Mouse (Mus musculus) heart, postnatal 4 days (tissue): Measurements from ENCODE around the gene Olfr50. TPM values are rescaled to one million over a fixed set of nuclear protein-coding genes. Genes with fewer than 3 reads are reported as not detected.

Experiments used
- DNase-seq: peaks from one replicate; pipeline ENCODE4 v3.0.0; 2021
- total RNA-seq, 2 experiments: library from RNA; stranded (reverse); gene quantifications; 2 replicates each; pipeline ENCODE4 v1.2.3; 2021

The Olfr50 gene
- not detected for total RNA-seq

DNA sequence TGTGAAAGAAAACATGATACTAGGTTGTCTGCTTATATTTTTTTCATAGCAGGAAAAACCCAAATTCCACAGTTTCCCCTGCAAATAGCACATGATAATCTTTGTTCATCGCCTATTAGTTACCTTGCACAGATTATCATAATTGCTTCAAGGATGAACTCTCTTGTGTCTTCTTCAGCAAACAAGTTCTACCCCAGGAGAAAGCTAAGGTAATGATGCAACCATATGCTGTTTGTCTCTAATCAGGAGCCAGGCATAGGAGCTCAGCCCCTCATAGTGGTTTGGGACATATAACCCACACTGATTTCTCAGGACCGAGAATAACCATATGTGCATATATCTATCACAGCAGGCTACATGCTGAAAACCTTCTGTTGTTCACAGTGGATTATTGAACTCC, at the start of gene Olfr50:
Gene Olfr50, plus strand, starts transcription at position 301 of the 400 bp plus-strand sequence.
- DNase-seq, result no peak

GRCm38 (mm10) chr2:36783976-36784375, 6.4 kb upstream of the Olfr50 start, which contains the start of gene Olfr348:
TSS of gene Olfr348 (plus strand) at chr2:36784276.
- DNase-seq, result no peak

DNA sequence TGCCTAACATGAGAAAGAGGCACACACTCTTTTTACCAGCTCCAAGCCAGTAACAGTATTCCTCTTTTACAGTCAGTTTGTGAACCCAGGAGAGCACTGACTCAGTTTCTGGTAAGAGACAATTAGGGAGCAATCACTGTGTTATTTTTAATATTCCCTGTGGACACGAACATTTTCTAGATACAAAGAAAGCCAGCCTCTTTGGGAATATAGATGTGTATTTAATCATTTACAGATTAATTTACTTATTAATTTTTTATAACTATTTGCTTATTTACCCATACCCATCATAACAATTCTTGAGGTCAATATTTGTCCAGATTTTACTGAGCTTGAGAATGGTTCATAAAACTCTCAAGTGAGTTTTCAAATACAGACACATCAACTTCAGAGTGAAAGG, 26.6 kb downstream of the Olfr50 start, which contains the start of gene Olfr3:
Gene Olfr3, minus strand, starts transcription at position 101 of the 400 bp plus-strand sequence.
- no peak for DNase-seq

DNA sequence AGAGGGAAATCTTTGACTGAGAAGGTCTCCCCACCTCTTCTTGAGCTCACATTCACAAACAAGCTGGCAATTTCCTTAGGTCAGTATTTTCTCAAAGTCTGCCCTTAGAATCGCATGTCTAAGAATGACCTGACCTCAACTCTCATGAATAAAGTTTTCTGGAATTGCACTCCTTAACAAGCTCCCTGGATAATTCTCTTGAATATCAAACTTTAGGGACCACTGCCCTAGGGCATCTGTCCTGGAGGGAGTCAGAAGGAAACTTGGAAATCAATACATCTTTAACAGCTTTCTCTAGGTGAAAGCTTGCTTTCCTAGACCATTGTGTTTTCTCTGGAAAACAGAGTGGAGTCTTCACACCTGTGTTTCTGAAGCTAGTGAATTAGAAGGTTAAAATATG, 55.7 kb downstream of the Olfr50 start, which contains the start of gene Olfr350:
Gene Olfr350, plus strand, starts transcription at position 301 of the 400 bp plus-strand sequence.
- no peak for DNase-seq

Other genes with a start within 250 kb of the Olfr50 start
- gene Olfr344, start 223.9 kb upstream of the Olfr50 start, total RNA-seq, result not detected
- gene Olfr345, start 150.5 kb upstream of the Olfr50 start, total RNA-seq, result not detected
- gene Olfr346, start 104.8 kb upstream of the Olfr50 start, total RNA-seq, result not detected
- gene Olfr347, start 58.6 kb upstream of the Olfr50 start, total RNA-seq, result not detected
- gene Olfr348, start 6.3 kb upstream of the Olfr50 start, total RNA-seq, result not detected
- gene Olfr3, start 26.5 kb downstream of the Olfr50 start, total RNA-seq, result not detected
- not detected for gene Olfr350, start 55.8 kb downstream of the Olfr50 start, total RNA-seq
- not detected for gene Olfr351, start 72.1 kb downstream of the Olfr50 start, total RNA-seq
- gene Olfr352, start 77.9 kb downstream of the Olfr50 start, total RNA-seq, result not detected
- not detected for gene Olfr353, start 102.4 kb downstream of the Olfr50 start, total RNA-seq
- gene Olfr354, start 115.1 kb downstream of the Olfr50 start, total RNA-seq, result not detected
- not detected for gene Olfr355, start 138.4 kb downstream of the Olfr50 start, total RNA-seq
- gene Olfr356, start 146.6 kb downstream of the Olfr50 start, total RNA-seq, result not detected
- gene Olfr357, start 203.3 kb downstream of the Olfr50 start, total RNA-seq, result not detected
- not detected for gene Olfr358, start 218.8 kb downstream of the Olfr50 start, total RNA-seq